Mouse (Mus musculus): ENCODE measurements around the gene Gm11634.

Gene Gm11634

DNA sequence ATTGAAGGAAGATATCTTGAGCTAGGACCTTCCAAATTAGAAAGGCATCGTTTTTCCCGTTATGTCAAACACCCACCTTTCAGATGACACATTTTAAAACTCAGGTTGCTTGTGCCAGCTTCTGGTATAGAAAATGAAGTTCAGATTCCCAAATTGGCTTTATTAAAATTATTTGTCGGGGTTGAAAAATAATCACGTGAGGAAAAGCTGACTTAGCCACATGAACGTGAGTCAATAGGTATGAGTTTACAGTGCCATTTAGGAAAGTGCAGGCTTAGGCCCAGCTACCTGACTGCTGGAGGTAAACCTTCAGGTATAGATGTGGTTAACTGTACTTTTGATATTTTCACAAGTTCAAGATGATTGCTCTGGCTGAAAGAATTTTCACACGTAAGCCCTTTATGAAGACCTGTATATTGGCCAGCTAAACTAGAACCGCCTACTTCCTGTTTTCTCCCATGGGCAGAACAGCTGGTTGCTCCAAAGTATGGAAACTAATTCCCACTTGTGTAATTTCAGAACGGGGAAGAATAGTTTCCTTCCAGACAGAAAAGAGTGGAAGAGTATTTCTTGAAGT lies 45.6 kb downstream of the Gm11634 start:
- DNase-seq, result no peak

DNA sequence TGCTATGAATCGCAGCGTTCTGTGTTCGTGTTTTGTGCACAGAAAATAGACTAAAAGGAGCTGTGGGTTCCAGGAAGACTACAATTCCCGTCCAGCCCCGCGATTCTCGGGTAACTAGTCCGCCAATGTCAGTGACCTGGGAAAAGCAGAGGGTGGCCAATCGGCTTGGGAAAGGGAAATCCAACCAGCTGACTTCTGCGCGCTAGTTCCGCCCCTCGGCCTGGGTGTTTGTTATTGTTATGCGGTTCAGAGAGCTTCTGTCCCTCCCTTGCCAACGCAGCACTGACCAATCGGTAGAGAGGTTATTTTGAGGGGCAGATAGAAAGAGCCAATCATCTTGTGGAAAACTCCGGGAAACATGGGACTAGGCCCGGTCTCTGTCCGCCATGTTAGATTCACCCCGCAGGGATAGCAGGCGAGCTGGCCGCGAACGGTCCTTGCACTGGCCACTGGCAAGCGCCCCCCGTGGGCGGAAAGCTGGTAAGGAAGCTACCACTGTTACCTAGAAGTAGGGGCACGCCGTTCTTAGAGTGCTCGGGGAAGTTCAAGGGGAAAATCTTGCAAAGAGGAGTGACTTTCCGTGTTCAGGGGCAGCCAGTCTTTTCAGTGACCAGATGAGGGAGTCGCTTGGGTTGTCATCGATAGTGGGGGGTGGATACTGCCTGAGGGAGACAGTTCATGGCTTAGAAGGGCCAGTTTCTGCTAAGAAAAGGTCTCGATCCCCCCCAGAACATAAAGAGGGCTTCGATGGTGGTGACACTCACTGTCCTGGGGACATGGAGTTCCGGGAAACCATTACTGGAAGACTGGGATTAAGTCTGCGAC lies 46.4 kb downstream of the Gm11634 start:
- peak; percentile 99 for DNase-seq

DNA sequence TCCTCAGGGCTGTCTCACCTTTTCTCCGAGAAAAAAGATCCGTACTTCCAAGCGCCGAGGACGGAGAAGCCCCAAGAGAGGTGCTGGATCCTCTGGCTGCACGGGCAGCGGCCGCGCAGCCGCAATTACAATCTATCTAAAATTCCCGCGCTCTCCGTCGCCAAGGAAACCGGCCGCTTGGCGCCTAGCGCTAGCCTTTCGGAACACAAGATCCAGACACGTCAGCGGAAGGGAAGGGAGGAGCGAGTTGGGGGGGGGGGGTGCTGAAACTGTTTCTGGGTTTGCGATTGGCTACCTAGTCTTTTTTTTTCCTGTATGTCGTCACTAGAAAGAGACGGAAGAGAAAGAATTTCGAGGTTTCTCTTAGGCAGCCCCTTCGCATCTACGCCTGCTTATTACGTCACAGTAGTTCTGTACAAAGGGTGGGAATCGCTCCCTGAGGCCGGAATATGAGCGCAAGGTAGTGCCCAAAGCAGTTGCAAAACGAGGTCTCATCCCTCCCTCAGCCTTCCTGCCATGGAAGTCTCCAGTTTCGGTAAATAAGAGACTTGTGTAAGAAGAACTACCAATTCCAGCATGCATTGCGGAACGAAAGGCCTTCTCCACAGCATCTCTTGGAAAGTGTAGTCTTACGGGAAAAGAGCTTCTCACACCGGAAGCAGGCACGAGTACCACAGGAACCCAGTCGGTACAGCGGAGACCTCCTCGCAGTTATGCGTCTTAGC lies 47.1 kb downstream of the Gm11634 start, which contains the start of the genes Brca1 and Nbr1:
Gene Brca1, minus strand, starts transcription at position 205 of the 725 bp plus-strand sequence.
Gene Nbr1, plus strand, starts transcription at position 399 of the 725 bp plus-strand sequence.
- DNase-seq, result peak; percentile 94

DNA sequence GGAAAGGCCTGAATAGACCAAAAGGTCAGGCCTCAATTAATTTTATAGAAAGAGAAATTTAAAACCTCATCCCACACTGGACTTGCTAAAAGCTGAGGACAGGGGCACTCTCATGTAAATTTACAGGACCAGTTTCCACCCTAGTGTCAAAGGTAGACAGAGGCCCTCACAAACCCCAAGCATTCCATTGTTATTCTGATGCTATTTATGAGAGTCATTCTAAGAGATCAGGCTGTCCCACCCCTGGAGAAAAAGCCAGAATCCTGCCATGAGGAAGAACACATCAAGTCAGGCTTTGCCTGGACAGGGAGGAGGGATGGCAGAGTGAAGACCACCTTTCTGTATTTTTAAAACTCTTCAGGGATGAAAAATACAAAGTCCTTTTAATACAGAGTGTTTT lies 50.5 kb downstream of the Gm11634 start:
- no peak for DNase-seq

DNA sequence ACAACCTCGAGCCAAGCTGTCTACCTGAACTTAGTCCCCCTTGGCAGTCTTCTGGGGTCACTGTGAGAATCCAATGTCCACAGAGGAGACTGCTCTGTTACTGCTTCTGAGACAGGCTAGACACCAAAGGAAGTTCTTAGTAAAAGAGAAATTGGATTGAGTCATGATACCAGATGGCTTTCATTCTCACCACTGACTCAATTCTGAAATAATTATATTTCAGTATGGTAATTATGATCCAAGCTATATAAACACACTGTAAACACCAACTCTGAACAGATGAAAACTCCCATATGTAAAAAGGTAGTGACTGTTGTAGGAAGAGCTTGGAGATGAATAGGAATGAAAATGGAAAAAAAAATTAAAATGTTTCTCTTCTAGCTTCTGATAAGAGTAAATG lies 54.9 kb downstream of the Gm11634 start:
- no peak for DNase-seq

Data from layer of hippocampus, adult 9-11 months (tissue).